Mouse (Mus musculus): ENCODE data around the gene Ap5s1.

Ap5s1 gene

DNA sequence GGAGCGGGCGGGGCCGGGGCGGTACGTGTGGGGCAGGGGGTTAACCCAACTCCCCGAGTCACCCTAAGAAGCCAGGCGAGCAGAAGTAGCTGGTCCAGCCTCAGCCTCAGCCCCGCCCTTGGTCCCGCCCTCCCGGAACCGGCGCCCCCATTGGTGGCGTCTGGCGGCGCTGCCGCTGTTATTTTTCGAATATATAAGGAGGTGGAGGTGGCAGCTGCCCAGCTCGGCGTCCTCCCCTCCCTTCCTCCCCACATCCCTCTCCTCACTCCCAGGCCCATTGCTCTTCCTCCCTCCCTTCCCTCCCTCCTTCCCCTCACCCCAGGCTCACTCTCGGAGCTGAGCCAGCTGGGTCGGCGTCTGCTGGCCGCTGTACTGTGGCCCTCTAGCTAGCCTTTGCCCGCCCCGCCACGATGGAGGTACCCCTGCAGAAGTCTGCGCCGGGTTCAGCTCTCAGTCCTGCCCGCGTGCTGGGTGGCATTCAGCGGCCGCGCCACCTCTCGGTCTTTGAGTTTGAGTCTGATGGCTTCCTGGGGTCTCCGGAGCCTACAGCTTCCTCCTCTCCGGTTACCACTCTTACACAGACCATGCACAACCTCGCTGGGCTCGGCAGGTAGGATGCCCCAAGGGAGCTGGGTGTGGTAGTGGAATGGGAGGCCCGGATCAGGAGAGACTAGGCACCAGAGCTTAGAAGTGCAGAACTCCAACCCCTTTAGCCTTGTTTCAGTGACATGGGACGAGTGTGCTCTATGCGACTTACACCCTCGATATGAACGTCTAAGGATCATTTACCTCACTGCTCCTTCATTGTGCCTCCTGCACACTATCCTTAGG, 19.9 kb upstream of the Ap5s1 start, which contains the start of the genes Cdc25b and Spef1:
Gene Cdc25b (plus strand): TSS at position 179 of the 831 bp plus-strand sequence.
Gene Spef1 (minus strand): TSS at position 512 of the 831 bp plus-strand sequence.
- in situ Hi-C loops (cut with MboI, MseI): no loop called here

- in situ Hi-C loops (cut with MboI, MseI): no loop called here
These were observed 19.3 kb upstream of the Ap5s1 start for GRCm38 (mm10) chr2:131187602-131187922.

- in situ Hi-C loops (cut with MboI, MseI): no loop called here
These were observed 18.6 kb upstream of the Ap5s1 start for GRCm38 (mm10) chr2:131188311-131188710.

- in situ Hi-C loops (cut with MboI, MseI): no loop called here
These were observed 17.2 kb upstream of the Ap5s1 start for GRCm38 (mm10) chr2:131189521-131190309.

DNA sequence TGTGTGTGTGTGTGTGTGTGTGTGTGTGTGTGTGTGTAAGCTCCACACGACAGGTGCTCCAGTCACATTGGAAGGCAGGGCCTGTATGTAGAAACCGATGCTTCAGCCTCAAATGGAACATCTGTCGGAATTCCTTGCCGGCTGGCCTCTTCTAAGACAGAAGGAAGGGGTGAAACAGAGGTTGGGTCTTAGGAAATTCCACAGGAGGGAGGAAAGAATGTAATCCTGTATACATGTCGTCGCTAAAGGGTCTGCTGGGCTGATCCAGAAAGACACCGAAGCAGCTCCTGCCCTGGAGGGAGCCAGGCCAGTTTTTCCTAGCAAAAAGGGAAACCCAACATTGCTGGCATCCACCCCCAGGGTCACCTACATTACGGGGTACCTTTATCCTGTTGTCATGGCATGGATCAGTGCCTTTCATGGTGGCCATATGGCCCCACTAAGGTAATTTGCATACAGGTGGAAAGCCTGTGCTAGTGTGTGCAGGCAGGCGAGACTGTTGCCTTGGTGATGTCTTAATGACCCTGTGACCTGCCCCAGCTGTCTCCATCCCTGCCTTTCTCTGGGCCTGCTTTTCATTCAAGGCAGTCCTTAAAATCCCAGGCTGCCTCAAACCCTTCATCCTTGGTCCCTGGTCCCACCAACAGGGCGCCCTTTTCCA, 16.4 kb upstream of the Ap5s1 start:
- in situ Hi-C loops (cut with MboI, MseI): no loop called here

DNA sequence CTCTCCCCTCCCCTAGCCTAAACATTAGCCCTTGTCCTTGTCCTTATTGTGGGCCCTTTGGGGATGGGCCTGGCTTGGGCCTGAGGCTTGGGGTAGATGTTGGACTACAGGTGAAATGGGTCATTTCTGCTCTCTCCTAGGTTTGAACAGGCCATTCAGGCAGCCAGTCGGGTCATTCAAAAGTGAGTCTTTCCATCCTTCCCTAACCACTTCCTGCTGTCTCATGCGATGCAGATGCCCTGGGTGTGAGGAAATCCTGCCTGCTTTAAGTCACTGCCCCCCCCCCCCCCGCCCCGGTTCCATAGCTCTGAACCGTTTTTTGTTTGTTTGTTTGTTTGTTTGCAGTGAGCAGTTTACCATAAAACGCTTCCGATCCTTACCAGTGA, 15.9 kb upstream of the Ap5s1 start:
- in situ Hi-C loops (cut with MboI, MseI): no loop called here

- in situ Hi-C loops (cut with MboI, MseI): no loop called here
These were observed 10.1 kb upstream of the Ap5s1 start for GRCm38 (mm10) chr2:131196606-131197316.

- in situ Hi-C loops (cut with MboI, MseI): no loop called here
These were observed 6.2 kb upstream of the Ap5s1 start for GRCm38 (mm10) chr2:131200710-131201109.

DNA sequence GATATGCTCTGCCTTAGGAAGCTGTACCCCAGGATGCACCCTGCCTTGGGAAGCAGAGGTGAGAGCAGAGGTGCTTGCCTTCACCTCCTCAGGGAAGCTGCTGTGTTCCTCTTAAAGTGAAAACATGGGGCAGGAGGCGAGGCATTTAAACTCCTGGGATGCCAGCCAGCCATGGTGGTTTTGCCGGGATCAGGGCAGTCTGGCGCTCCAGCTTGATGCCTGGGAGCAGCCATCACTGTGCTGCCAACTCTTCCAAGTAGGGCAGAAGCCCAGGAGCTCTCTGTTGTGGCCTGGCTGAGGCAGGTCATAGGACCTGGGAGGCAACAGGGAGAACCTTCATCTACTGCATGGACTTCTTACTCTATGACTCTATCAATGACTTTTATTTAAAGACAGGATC, 5.6 kb upstream of the Ap5s1 start:
- in situ Hi-C loops (cut with MboI, MseI): no loop called here

DNA sequence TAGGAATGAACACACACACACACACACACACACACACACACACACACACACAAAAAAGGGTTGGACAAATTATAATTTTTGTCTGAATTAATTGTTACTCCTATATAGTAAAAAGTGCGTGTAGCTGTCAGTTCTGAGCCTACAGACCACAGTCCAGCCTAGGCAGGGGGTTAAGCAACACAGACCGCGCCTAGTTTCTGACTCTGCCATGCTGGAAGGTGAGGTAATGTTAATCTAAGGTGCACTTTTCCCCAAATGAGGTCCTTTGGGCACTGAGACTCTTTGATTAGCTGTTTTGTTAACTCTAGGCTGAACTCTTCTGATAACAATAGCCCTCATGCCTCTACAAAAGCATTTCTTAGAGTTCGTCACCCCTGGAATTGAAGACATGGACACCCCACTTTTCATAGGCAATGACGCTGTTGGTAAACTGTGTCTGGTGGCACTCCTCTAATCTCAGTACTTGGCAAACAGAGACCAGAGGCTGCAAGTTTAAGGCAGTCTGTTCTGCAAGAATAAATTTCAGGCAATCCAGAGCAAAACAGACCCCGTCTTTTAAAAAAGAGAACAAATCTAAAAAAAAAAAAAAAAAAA, 3.0 kb upstream of the Ap5s1 start:
- in situ Hi-C loops (cut with MboI, MseI): no loop called here

DNA sequence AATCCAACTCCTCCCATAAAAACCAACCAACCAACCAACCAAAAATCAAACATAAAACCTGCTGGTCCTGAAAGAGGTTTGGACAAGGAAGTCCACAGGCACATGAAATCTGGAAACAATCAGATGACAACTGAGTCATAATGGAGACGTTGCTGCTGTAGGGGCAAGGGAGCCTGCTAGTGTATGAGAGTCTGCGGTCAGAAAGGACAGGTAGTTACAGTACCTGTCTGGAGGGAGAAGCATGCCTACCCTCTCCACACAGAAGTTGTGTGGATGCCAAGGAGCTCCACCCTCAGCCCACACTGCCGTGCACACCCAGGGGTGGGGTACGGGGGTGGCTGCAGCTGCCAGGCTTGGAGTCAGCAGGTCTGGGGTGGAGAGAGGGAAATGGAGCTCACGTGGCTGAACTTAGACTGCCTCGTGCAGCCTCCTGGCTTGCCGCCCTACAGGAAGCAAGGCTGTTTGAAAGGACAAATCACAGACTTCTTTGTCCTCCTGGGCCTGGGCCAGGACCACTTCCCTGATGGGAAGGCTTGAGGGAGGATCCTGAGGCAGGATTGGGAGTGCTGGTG, 2.4 kb upstream of the Ap5s1 start:
- in situ Hi-C loops (cut with MboI, MseI): no loop called here

GRCm38 (mm10) chr2:131205521-131206182, 1.2 kb upstream of the Ap5s1 start:
- in situ Hi-C loops (cut with MboI, MseI): no loop called here

- in situ Hi-C loops (cut with MboI, MseI): no loop called here
These were observed 1.5 kb downstream of the Ap5s1 start for GRCm38 (mm10) chr2:131208356-131208755.

DNA sequence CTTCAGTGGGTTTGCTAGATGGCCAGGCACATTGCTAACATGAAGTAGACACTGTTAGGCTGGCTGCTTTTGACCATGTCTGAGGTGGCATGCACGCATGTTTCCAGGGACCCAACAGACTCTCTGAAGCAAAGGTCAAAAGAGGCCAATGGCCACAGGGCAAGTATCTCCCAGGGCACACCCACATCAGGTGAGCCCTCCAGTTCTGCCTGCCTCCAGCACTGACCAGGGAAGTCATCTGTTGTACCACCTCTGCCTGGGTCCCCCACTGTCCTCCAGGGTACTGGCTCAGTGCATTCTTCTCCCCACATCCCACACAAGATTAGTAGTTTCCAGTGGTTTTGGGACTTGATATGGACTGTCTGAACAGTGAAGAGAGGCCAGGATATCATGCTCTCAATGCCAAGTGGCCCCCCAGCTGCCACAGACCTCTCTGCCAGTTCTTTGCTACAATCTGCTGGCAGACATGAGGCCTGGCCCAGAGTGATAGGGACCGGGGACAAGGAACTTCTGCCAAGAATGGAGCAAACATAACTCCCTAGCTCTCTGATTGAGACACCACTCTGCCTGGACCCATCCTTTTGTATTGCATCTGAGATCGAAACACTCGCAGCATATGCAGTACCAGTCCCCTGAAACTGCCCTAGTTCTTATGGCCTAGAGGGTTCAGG, 2.4 kb downstream of the Ap5s1 start:
- in situ Hi-C loops (cut with MboI, MseI): no loop called here

GRCm38 (mm10) chr2:131209969-131210792, 3.3 kb downstream of the Ap5s1 start:
- in situ Hi-C loops (cut with MboI, MseI): no loop called here

DNA sequence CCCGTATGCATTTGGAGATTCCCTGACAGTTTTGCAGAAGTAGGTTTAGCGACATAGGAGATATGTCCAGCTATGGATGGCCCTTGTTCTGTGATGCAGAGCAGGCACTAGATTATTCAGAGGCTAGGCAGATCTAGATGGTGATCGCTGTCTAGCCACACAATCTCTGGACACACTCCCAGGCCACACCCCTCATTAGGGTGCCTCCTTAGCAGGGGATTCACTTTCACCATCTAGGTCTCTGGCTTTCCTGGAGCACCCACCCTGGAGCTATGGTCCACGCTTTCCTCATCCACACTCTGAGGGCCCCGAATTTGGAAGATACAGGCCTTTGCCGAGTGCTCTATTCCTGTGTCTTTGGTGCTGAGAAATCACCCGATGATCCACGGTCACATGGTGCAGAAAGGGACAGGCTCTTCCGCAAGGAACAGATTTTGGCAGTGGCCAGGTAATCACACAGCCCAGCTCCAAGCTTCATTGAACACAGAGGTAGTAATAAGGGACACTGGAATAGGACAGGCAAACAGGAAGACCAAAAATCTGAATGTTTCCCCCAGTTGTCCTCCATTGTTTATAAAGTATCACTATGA, 4.2 kb downstream of the Ap5s1 start:
- in situ Hi-C loops (cut with MboI, MseI): no loop called here

DNA sequence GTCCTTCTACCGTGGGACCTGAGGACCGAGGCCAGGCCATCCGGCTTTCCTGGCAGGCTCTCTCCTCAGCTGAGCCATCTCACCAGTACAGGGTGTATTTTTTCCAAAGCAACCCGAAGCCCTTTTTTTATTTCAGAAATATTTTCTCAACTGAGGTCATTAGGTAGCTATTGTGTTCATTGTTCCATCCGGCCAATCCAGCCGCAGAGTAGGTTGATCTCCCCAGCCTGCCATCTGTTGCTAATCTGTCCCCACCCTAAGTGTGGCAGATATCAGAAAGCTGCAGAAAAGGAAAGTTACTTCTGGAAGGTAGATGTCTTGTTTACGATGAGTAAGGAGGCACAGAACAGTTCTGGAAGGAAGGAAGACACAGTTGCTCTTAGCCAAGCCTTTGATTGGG, 6.9 kb downstream of the Ap5s1 start:
- in situ Hi-C loops (cut with MboI, MseI): no loop called here
